Mouse (Mus musculus): ENCODE measurements at regions not wholly inside any gene's neighbourhood (a gene's known extent, or its start where the extent isn't known, plus 50 kb on each side); places are given as distances from the start of the nearest gene placed in this dataset.

- Histone ChIP-seq H3K27me3 (ENCODE audit: control insufficient read depth, insufficient read depth, low read length) (no peaks in the 10 kb centered on the region), H3K27ac (ENCODE audit: insufficient read depth, low read length) (no peak overlapping the region), H3K4me3 (replicated peaks; ENCODE audit: insufficient read depth, low read depth, low read length) (no peak overlapping the region), H3K4me1 (ENCODE audit: control insufficient read depth, insufficient read depth, low read length) (no peaks in the 10 kb centered on the region)
- 31% methylated on average over 6 of the region's 6 CpGs for WGBS
- no peak for TF ChIP-seq POLR2A (IDR thresholded peaks at IDR 0.05; ENCODE audit: borderline replicate concordance, insufficient read depth, low read length)
- TF ChIP-seq CTCF (IDR thresholded peaks at IDR 0.05; ENCODE audit: borderline replicate concordance, insufficient read depth, low read depth, low read length), result no peak
- DNase-seq, result no peak
Observed at GRCm38 (mm10) chr12:54425236-54425635, 221.6 kb upstream of the Egln3 start.

- peaks cover 2% of the 10 kb centered on the region; the same call in 1 of the 2 replicates for H3K4me1 ChIP-seq (ENCODE audit: control insufficient read depth, insufficient read depth, low read length)
- H3K27ac ChIP-seq (ENCODE audit: insufficient read depth, low read length), result no peak overlapping the region
- no peak for DNase-seq
- no peak overlapping the region for H3K4me3 ChIP-seq (replicated peaks; ENCODE audit: insufficient read depth, low read depth, low read length)
- 33% methylated on average over 1 of the region's 1 CpGs for WGBS
- TF ChIP-seq POLR2A (IDR thresholded peaks at IDR 0.05; ENCODE audit: borderline replicate concordance, insufficient read depth, low read length) (no peak), CTCF (IDR thresholded peaks at IDR 0.05; ENCODE audit: borderline replicate concordance, insufficient read depth, low read depth, low read length) (no peak)
- no peaks in the 10 kb centered on the region for H3K27me3 ChIP-seq (ENCODE audit: control insufficient read depth, insufficient read depth, low read length)
Observed at GRCm38 (mm10) chr12:54414829-54415228, 211.2 kb upstream of the Egln3 start.

GRCm38 (mm10) chr12:54414201-54414600, 210.5 kb upstream of the Egln3 start:
- H3K4me3 ChIP-seq (replicated peaks; ENCODE audit: insufficient read depth, low read depth, low read length), result no peak overlapping the region
- no peak for DNase-seq
- WGBS, result 69% methylated on average over 5 of the region's 5 CpGs
- H3K27me3 ChIP-seq (ENCODE audit: control insufficient read depth, insufficient read depth, low read length), result no peaks in the 10 kb centered on the region
- no peak overlapping the region for H3K27ac ChIP-seq (ENCODE audit: insufficient read depth, low read length)
- TF ChIP-seq CTCF (IDR thresholded peaks at IDR 0.05; ENCODE audit: borderline replicate concordance, insufficient read depth, low read depth, low read length), result no peak
- no peak for TF ChIP-seq POLR2A (IDR thresholded peaks at IDR 0.05; ENCODE audit: borderline replicate concordance, insufficient read depth, low read length)
- peaks cover 2% of the 10 kb centered on the region; the same call in 1 of the 2 replicates for H3K4me1 ChIP-seq (ENCODE audit: control insufficient read depth, insufficient read depth, low read length)

- no peak for TF ChIP-seq CTCF (IDR thresholded peaks at IDR 0.05; ENCODE audit: borderline replicate concordance, insufficient read depth, low read depth, low read length)
- no peak for TF ChIP-seq POLR2A (IDR thresholded peaks at IDR 0.05; ENCODE audit: borderline replicate concordance, insufficient read depth, low read length)
- Histone ChIP-seq H3K27me3 (ENCODE audit: control insufficient read depth, insufficient read depth, low read length) (no peaks in the 10 kb centered on the region), H3K4me3 (replicated peaks; ENCODE audit: insufficient read depth, low read depth, low read length) (no peak overlapping the region), H3K27ac (ENCODE audit: insufficient read depth, low read length) (no peak overlapping the region), H3K4me1 (ENCODE audit: control insufficient read depth, insufficient read depth, low read length) (peaks cover 2% of the 10 kb centered on the region; the same call in 1 of the 2 replicates)
- 40% methylated on average over 7 of the region's 7 CpGs for WGBS
- DNase-seq, result no peak
Observed at GRCm38 (mm10) chr12:54410038-54410605, 206.5 kb upstream of the Egln3 start.

- WGBS, result 56% methylated on average over 6 of the region's 6 CpGs
- Histone ChIP-seq H3K4me3 (replicated peaks; ENCODE audit: insufficient read depth, low read depth, low read length) (no peak overlapping the region), H3K27me3 (ENCODE audit: control insufficient read depth, insufficient read depth, low read length) (no peaks in the 10 kb centered on the region), H3K4me1 (ENCODE audit: control insufficient read depth, insufficient read depth, low read length) (no peaks in the 10 kb centered on the region), H3K27ac (ENCODE audit: insufficient read depth, low read length) (no peak overlapping the region)
- TF ChIP-seq POLR2A (IDR thresholded peaks at IDR 0.05; ENCODE audit: borderline replicate concordance, insufficient read depth, low read length) (no peak), CTCF (IDR thresholded peaks at IDR 0.05; ENCODE audit: borderline replicate concordance, insufficient read depth, low read depth, low read length) (no peak)
- DNase-seq, result no peak
Observed at GRCm38 (mm10) chr12:54408906-54409305, 205.2 kb upstream of the Egln3 start.

- Histone ChIP-seq H3K4me1 (ENCODE audit: control insufficient read depth, insufficient read depth, low read length) (no peaks in the 10 kb centered on the region), H3K27ac (ENCODE audit: insufficient read depth, low read length) (no peak overlapping the region), H3K4me3 (replicated peaks; ENCODE audit: insufficient read depth, low read depth, low read length) (no peak overlapping the region), H3K27me3 (ENCODE audit: control insufficient read depth, insufficient read depth, low read length) (no peaks in the 10 kb centered on the region)
- no peak for DNase-seq
- WGBS, result 36% methylated on average over 6 of the region's 6 CpGs
- no peak for TF ChIP-seq POLR2A (IDR thresholded peaks at IDR 0.05; ENCODE audit: borderline replicate concordance, insufficient read depth, low read length)
- TF ChIP-seq CTCF (IDR thresholded peaks at IDR 0.05; ENCODE audit: borderline replicate concordance, insufficient read depth, low read depth, low read length), result no peak
Observed at GRCm38 (mm10) chr12:54407301-54407896, 203.7 kb upstream of the Egln3 start.

- peak; percentile 12 to 18 for DNase-seq
- Histone ChIP-seq H3K27ac (ENCODE audit: insufficient read depth, low read length) (no peak overlapping the region), H3K4me1 (ENCODE audit: control insufficient read depth, insufficient read depth, low read length) (no peaks in the 10 kb centered on the region; the same call in 1 of the 2 replicates), H3K4me3 (replicated peaks; ENCODE audit: insufficient read depth, low read depth, low read length) (no peak overlapping the region), H3K27me3 (ENCODE audit: control insufficient read depth, insufficient read depth, low read length) (no peaks in the 10 kb centered on the region)
- 32% methylated on average over 14 of the region's 14 CpGs for WGBS
- TF ChIP-seq CTCF (IDR thresholded peaks at IDR 0.05; ENCODE audit: borderline replicate concordance, insufficient read depth, low read depth, low read length), result no peak
- TF ChIP-seq POLR2A (IDR thresholded peaks at IDR 0.05; ENCODE audit: borderline replicate concordance, insufficient read depth, low read length), result no peak
Observed at GRCm38 (mm10) chr12:54405066-54405465, 201.4 kb upstream of the Egln3 start.

- Histone ChIP-seq H3K4me1 (ENCODE audit: control insufficient read depth, insufficient read depth, low read length) (no peaks in the 10 kb centered on the region; the same call in 1 of the 2 replicates), H3K4me3 (replicated peaks; ENCODE audit: insufficient read depth, low read depth, low read length) (no peak overlapping the region), H3K27me3 (ENCODE audit: control insufficient read depth, insufficient read depth, low read length) (no peaks in the 10 kb centered on the region), H3K27ac (ENCODE audit: insufficient read depth, low read length) (no peak overlapping the region)
- TF ChIP-seq POLR2A (IDR thresholded peaks at IDR 0.05; ENCODE audit: borderline replicate concordance, insufficient read depth, low read length), result no peak
- 29% methylated on average over 6 of the region's 6 CpGs for WGBS
- peak in 1 of 2 experiments; percentile 5 for DNase-seq
Observed at GRCm38 (mm10) chr12:54402591-54402990, 198.9 kb upstream of the Egln3 start.

Data from cerebellum, adult 2 months (tissue).